Mouse (Mus musculus) E14TG2a.4 (cell line): Measurements from ENCODE around the gene Tma7.

ENCODE experiments used
- H3K27me3 ChIP-seq: 2 replicates; pipeline ENCODE4 v1.6.1; 2014; ENCODE audit warnings: low read length, control low read depth; ENCODE audit not compliant: insufficient read depth
- H3K36me3 ChIP-seq: 2 replicates; pipeline ENCODE4 v1.6.1; 2014; ENCODE audit warnings: low read length, control low read depth; ENCODE audit not compliant: insufficient read depth
- H3K4me1 ChIP-seq: replicated peaks from 2 replicates; pipeline ENCODE4 v1.6.1; 2014; ENCODE audit warnings: low read depth, low read length, control low read depth
- H3K4me3 ChIP-seq: replicated peaks from 2 replicates; pipeline ENCODE4 v1.5.1; 2014; ENCODE audit warnings: mild to moderate bottlenecking, low read length
- H3K9me3 ChIP-seq: 2 replicates; pipeline ENCODE4 v1.6.1; 2014; ENCODE audit warnings: low read length, control low read depth
- CTCF ChIP-seq: conservative IDR thresholded peaks from 2 replicates; pipeline ENCODE4 v1.5.1; 2014; ENCODE audit warnings: low read length
- NANOG ChIP-seq: IDR thresholded peaks from 2 replicates; pipeline ENCODE4 v1.6.1; 2014; ENCODE audit warnings: borderline replicate concordance, low read length, mixed read lengths
- POU5F1 ChIP-seq: IDR thresholded peaks from 2 replicates; pipeline ENCODE4 v1.6.1; 2014; ENCODE audit warnings: low read length, borderline replicate concordance

The Tma7 gene

DNA sequence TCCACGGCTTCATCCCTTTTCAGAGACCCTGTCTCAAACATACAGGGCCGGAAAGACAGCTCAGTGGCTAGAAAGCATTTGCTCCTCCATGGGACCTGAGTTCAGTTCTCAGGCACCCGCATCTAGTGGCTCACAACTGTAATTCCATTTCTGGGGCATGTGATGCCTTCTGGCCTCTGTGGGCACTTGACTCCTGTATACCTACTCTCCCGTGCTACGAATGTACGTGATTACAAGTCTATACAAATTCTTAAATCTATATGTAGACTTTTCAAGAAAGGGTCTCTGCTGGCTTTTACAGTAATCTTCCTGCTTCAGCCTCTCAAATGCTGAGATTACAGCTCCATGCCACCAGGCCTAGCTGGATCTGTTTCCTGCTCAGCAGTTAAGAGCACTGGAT is 38.6 kb upstream of the Tma7 start:
- Histone ChIP-seq H3K4me1 (peaks cover 30% of the 10 kb centered on the region), H3K27me3 (no peaks in the 10 kb centered on the region), H3K9me3 (no peaks in the 10 kb centered on the region), H3K36me3 (peaks cover 35% of the 10 kb centered on the region), H3K4me3 (no peak overlapping the region)
- TF ChIP-seq NANOG, result no peak
- TF ChIP-seq POU5F1, result no peak
- no peak for TF ChIP-seq CTCF

DNA sequence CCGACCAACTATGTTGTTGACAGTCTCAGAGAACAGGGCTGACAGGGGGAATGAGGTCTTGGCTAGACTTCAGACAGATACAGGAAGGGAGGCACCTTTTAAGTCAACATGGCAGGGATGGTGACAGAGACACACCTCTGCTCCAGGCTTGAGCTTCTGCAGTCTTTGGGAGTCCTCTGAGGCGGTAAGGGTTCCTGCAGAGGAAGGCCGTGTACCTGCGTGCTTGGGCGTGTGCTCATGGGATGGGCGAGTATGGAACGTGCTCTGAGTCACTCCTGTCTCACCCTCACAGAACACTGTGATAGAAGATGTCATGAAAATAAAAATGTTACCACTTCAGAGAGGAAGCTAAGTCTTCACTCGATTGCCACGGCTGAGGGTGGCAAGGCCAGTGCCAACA is 37.2 kb upstream of the Tma7 start:
- Histone ChIP-seq H3K9me3 (no peaks in the 10 kb centered on the region), H3K4me1 (peaks cover 30% of the 10 kb centered on the region), H3K27me3 (no peaks in the 10 kb centered on the region), H3K4me3 (no peak overlapping the region), H3K36me3 (peaks cover 49% of the 10 kb centered on the region)
- TF ChIP-seq NANOG (no peak), POU5F1 (no peak), CTCF (no peak)

DNA sequence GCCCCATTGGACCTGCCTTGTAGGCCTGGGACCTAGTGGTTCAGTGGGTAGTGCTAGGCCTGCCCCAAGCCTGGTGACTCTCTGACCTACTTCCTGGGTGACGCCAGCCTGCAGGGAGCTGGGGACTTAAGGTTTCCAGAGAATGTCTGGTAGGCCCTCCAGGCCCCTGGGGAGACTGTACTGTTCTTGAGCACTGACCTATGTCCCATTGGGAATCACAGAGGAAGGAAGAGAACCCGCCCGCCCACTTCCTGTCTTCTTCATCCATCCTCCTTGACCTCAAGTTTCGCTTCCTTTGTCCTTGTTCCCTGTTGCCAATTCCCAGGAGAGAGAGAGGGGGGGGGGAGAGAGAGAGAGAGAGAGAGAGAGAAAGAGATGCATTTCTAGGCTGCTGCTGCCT is 35.7 kb upstream of the Tma7 start:
- Histone ChIP-seq H3K27me3 (no peaks in the 10 kb centered on the region), H3K4me3 (no peak overlapping the region), H3K9me3 (no peaks in the 10 kb centered on the region), H3K4me1 (peaks cover 30% of the 10 kb centered on the region), H3K36me3 (peaks cover 64% of the 10 kb centered on the region)
- no peak for TF ChIP-seq CTCF
- TF ChIP-seq POU5F1, result no peak
- TF ChIP-seq NANOG, result no peak

DNA sequence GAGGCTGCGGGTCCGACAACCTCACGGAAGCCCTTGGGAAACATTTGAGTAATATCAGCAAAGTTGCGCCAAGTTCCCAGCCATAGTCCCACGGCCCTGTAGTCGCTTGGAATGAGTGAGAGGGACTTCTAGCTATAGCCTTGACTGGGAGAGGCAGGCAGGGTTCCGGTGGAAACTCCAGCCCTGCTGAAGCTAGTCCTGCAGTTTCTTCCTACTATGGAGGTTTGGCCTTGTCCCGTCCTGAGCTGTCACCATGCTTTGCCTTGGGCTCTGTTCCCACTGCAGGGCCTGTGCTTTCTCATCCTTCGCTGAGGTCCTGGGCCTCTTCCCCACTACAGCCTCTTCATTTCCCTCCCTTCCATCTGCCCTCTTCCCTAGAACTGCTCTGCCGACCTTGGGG is 33.8 kb upstream of the Tma7 start:
- H3K4me1 ChIP-seq, result peaks cover 27% of the 10 kb centered on the region
- H3K4me3 ChIP-seq, result no peak overlapping the region
- TF ChIP-seq CTCF (no peak), POU5F1 (no peak), NANOG (no peak)
- H3K9me3 ChIP-seq, result no peaks in the 10 kb centered on the region
- peaks cover 83% of the 10 kb centered on the region for H3K36me3 ChIP-seq
- no peaks in the 10 kb centered on the region for H3K27me3 ChIP-seq

DNA sequence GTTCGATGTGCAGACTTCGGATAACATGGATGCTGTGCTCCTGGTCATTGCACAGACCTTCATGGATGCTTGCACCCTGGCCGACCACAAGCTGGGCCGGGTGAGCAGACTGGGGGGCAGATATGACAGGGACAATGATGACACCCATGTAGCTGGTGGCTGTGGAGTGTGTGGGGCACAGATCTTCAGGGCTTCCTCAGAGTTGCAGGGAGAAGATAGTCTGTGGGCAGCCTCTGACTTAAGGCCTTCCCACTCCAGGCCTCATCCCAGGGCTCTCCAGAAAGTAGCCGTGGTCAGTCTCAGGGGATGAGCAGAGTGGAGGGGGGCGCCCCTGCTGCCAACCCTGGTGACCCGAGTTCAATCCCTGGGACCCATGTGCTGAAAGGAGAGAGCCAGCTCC is 32.5 kb upstream of the Tma7 start:
- H3K36me3 ChIP-seq, result peaks cover 96% of the 10 kb centered on the region
- no peaks in the 10 kb centered on the region for H3K27me3 ChIP-seq
- no peak overlapping the region for H3K4me3 ChIP-seq
- TF ChIP-seq POU5F1 (no peak), CTCF (no peak), NANOG (no peak)
- peaks cover 20% of the 10 kb centered on the region for H3K4me1 ChIP-seq
- H3K9me3 ChIP-seq, result peaks cover 6% of the 10 kb centered on the region; the same call in 1 of the 2 replicates

DNA sequence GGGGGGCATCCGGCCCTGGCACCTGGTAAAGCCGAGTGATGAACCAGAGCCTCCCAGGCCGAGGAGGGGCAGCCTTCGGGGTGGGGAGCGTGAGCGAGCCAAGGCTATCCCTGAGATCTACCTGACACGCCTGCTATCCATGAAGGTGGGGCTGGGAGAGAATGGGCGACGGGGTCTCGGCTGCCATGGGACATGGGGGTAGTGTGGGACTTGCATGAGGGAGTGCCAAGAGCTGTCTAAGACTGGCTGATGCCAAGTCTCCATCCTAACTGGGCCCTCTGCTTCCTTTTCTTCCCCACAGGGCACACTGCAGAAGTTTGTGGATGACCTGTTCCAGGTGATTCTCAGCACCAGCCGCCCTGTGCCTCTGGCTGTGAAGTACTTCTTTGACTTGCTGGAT is 31.9 kb upstream of the Tma7 start:
- Histone ChIP-seq H3K27me3 (no peaks in the 10 kb centered on the region), H3K36me3 (peaks cover 100% of the 10 kb centered on the region), H3K9me3 (peaks cover 12% of the 10 kb centered on the region; the same call in 1 of the 2 replicates), H3K4me3 (no peak overlapping the region), H3K4me1 (peaks cover 14% of the 10 kb centered on the region)
- TF ChIP-seq NANOG (no peak), CTCF (no peak), POU5F1 (no peak)

DNA sequence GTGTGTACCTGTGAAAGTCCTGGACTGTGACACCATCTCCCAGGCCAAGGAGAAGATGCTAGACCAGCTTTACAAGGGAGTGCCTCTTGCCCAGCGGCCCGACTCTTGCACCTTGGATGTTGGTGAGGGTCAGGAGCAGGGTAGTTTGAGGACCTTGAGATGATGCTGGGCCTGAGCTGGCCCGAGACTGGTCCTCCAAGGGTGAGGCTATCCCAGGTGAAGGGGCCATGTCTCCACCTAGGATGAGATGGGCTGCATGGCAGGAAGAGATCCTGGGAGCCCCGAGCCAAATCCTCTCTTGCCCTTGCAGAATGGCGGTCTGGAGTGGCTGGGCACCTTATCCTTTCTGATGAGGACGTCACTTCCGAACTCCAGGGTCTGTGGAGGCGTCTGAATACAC is 30.9 kb upstream of the Tma7 start:
- TF ChIP-seq POU5F1 (no peak), NANOG (no peak), CTCF (no peak)
- Histone ChIP-seq H3K4me1 (peaks cover 6% of the 10 kb centered on the region), H3K36me3 (peaks cover 100% of the 10 kb centered on the region), H3K9me3 (peaks cover 13% of the 10 kb centered on the region; the same call in 1 of the 2 replicates), H3K4me3 (no peak overlapping the region), H3K27me3 (no peaks in the 10 kb centered on the region)

DNA sequence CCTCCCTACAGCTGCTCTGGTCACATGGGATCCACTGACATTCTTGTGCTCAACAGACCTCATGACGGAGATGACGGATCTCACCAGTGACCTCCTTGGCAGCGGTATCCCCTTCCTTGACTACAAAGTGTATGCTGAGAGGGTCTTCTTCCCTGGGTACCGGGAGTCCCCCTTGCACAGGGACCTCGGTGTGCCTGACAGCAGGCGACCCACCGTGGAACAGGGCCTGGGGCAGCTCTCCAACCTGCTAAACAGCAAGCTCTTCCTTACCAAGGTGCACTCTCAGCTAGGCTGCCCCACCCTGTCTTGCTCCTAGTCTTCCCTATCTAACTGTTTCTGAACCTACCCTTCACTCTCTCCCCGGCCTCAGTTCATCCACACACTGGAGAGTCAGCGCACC is 29.2 kb upstream of the Tma7 start:
- Histone ChIP-seq H3K4me3 (no peak overlapping the region), H3K36me3 (peaks cover 96% of the 10 kb centered on the region), H3K27me3 (no peaks in the 10 kb centered on the region), H3K4me1 (no peaks in the 10 kb centered on the region), H3K9me3 (peaks cover 13% of the 10 kb centered on the region; the same call in 1 of the 2 replicates)
- TF ChIP-seq POU5F1 (no peak), NANOG (no peak), CTCF (no peak)

DNA sequence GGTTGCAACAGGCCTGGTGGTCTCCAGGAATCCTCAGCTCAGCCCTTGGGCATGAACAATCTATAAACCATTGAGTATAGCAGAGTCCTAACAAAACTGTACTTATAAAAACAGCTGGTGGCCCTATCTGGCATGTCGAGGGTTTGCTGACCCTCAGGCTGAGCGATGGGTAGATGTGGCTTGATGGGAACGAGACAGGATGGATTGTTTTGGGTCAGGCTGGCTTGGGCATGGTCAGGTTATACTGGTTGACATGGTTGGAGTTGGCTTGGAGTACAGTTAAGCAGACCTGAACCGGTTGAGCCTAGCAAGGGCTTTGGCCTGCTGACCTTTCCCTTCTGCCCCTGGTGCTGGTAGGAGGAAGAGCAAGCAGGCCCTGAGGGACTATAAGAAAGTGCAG is 28.7 kb upstream of the Tma7 start:
- Histone ChIP-seq H3K4me3 (no peak overlapping the region), H3K4me1 (peaks cover 2% of the 10 kb centered on the region; the same call in 1 of the 2 replicates), H3K27me3 (no peaks in the 10 kb centered on the region), H3K9me3 (peaks cover 13% of the 10 kb centered on the region; the same call in 1 of the 2 replicates), H3K36me3 (peaks cover 96% of the 10 kb centered on the region)
- no peak for TF ChIP-seq POU5F1
- no peak for TF ChIP-seq CTCF
- no peak for TF ChIP-seq NANOG
